Mouse (Mus musculus) naive thymus-derived CD4-positive, alpha-beta T cell, adult 2 months (primary cell): Measurements from ENCODE around the gene Itpr3.

ENCODE experiments used
- DNase-seq: peaks from one replicate; pipeline ENCODE4 v3.0.0-alpha.2; 2011; ENCODE audit warnings: low read depth

Itpr3 gene

GRCm38 (mm10) chr17:27056812-27057516 lies at the start of gene Itpr3:
Gene Itpr3, plus strand, starts transcription at chr17:27057304.
- peak; percentile 86 for DNase-seq

DNA sequence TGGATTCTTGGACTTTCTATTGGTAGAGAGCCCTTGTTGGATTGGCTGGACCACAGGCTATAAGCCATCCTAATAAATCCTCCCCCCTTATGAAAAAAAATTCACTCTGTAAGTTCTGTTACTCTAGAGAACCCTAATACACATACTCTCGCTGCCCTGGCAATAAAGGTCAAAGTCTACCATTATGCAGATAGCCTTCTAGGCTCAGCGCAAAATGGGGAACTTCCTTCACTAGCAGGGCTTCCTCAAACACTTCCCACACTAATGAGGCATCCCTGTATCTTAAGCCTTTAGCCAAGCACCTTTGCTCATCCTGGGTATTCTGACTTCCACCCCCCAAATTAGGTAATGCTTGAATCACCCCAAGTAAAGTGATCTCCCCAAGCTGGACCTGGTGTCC lies 48.8 kb upstream of the Itpr3 start:
- no peak for DNase-seq

GRCm38 (mm10) chr17:27011167-27011566 lies 45.9 kb upstream of the Itpr3 start:
- no peak for DNase-seq

DNA sequence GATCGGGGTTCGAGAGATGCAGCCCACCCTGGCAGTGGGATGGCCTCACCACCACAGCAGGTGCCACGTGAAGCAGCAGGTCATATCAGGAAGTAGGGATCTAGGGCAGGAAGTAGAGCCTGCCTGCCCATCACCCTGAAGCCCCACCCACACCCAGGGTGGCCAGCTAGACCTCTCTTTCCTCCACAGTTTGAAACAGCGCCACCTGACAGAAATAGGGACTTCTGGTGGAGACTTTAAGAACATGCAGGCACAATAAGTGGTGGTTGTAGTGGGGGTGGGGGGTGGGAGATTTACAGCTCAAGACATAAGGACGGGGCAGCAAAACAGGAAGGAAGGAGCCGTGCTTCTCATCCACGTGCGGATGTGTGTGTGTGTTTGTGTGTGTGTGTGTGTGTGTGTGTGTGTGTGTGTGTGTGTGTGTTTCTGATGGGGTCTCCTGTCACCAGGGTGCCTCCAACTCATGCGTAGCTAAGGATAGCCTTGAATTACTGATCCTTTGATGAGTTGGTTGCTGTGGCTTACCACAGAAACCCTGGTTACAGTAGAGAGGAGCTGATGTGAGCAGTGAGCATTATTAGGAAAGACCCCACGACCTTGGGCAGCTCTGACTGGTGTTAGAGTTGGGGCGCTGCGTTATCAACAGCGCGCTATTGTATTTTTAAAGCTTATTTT lies 45.0 kb upstream of the Itpr3 start:
- DNase-seq: peak; percentile 85

DNA sequence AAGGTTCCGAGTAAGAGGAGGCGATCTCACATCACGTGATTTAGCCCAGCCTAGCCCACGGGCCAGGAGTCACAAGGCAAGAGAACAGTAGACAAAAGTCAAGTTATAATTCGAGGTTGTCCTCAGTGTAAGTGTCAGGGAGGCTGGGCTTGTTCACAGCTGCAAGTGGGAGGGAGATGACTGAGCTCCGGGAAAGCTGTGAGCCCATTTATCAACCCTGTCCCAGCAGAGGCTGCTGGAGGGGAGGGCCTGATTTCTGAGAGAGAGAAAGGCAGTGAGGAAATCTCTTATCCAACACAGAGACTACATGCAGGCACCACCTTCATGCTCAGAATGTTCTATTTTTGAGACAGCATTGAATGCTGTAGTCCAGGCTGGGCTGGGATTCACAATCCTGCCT lies 44.2 kb upstream of the Itpr3 start:
- peak; percentile 48 for DNase-seq

DNA sequence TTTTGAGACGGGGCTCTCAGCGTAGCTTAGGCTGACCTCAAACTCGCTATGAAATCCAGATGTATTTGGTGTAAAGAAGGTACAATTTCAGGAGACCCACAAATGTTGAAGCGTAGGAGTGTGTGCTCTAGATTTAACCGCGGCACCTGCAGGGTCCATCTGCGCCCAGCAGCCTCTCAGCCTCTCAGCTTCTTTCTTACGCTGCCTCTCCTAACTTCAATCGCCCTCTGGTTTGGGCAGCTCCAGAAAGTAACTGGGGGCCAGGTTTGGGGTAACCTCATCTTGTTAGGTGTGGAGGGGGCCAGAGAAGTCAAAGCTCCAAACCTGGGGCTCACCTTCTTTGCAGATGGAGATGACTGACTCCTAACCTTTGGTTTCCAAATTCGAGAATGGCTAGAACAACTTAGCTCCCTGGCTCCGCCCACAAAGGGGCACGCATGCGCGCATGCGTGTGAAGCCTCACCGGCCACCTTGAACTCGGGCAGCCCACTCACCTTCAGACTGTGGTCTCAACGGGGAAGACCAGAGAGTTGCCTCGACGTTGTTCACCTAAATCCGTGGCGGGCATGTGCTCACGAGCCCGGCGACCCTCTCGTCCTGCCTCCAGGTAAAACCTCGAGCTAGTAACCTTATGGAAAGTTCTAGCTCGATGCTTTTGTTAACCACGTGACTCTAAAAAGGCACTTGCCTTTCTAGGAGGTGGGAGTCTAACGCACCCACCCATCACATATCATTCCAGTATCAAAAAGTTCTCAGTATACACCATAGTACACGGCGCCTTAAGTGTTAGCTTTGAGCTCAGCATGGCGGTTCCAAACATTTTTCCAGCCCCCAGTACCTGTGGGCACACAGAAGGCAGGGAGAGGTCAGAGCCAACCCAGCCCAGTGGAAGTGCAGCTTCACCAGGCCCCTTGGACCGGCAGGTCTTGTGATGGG lies 39.3 kb upstream of the Itpr3 start:
- DNase-seq: peak; percentile 97

DNA sequence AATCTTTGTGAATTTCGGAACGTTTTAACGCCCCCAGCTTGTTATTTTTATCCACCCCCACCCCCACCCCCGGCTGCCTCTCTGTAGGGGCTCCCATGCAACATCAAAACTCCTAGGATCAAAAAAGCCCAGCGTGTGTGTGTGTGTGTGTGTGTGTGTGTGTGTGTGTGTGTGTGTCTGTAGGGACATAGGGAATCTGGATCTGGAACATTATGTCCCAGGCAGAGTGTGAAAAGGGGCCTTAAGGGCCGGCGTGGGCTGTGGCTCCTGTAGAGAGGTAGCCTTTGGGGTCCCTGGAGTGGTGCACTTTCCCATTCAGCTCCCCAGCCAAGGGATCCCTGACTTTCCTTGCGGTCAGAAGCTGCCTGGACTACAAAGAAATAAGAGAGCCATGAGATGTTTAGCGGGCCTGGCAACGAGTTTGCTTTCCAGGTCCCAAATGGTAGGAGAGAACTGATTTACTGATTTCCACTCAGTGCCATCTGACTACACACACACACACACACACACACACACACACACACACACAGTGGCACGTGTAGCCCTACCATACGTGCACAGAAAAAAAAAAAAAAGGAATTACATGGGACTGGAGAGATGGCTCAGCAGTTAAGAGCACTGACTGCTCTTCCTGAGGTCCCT lies 38.4 kb upstream of the Itpr3 start:
- DNase-seq: no peak

- no peak for DNase-seq
Measured at GRCm38 (mm10) chr17:27021076-27021475, 36.0 kb upstream of the Itpr3 start.

GRCm38 (mm10) chr17:27021736-27022135 lies 35.4 kb upstream of the Itpr3 start:
- DNase-seq: no peak

DNA sequence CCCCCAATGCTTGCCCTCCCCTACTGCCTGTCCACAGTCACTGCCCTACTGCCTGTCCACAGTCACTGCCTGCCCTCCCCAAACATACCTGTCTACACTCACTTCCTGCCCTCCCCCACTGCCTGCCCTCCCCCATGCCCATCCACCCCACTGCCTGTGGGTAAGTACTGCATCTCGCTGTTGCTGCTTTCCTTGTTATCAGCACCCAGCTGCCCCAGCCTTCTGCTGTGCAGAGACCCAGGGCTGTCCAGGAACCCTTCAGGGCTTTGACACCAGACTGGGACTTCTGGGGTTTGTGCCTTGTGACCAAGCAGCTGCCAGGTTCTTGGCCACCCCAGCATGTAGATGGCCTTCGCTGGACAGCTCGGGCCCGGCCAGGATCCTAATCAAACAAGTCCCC lies 33.8 kb upstream of the Itpr3 start:
- DNase-seq: no peak

GRCm38 (mm10) chr17:27025326-27025902 lies 31.7 kb upstream of the Itpr3 start:
- no peak for DNase-seq

DNA sequence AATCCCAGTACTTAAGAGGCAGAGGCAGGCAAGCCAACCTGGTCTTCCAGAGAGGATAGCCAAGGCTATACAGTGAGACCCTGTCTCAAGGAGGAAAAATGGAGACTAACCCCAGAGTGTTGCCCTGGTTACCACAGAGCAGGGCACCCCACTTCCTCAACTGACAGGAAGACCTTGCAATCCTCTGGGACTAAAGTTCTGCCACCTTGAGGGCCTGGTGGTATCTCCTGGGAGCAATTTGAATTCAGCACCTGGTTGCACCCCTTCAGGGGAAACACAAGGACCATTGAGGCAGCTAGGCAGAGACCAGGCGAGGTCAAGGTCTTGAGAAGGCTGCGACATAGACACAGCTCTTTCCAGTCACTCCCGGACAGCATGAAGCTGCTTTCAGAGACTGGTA lies 31.2 kb upstream of the Itpr3 start:
- DNase-seq: no peak

- DNase-seq: peak; percentile 86
Measured at GRCm38 (mm10) chr17:27027460-27028283, 29.4 kb upstream of the Itpr3 start.

- peak; percentile 87 for DNase-seq
Measured at GRCm38 (mm10) chr17:27028284-27028795, 28.8 kb upstream of the Itpr3 start.

GRCm38 (mm10) chr17:27028909-27029308 lies 28.2 kb upstream of the Itpr3 start, which contains the start of gene Bak1:
Gene Bak1, minus strand, starts transcription at chr17:27029009.
- DNase-seq: no peak

- DNase-seq: no peak
Measured at GRCm38 (mm10) chr17:27029431-27029830, 27.7 kb upstream of the Itpr3 start.

- no peak for DNase-seq
Measured at GRCm38 (mm10) chr17:27030896-27031295, 26.2 kb upstream of the Itpr3 start.

DNA sequence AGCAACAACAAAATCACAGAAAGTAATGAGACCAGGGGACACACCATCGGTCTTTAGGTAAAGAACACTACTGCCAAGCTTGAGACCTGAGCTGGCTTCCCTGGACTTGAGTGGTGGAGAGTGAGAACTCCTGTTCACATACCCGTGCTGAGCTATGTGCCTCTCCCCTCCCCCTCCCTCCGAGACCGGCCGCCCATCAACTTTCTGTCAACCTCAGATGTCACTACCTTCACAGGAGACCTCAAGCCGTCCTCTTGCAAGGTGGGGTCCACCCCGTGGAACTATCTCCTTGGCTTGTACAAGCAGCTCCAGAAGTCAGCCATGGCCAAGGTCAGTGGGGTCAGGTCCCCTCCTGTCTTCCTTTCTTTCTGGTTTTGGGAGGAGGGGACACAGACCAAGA lies 24.8 kb upstream of the Itpr3 start:
- no peak for DNase-seq

- peak; percentile 86 for DNase-seq
Measured at GRCm38 (mm10) chr17:27032869-27033268, 24.2 kb upstream of the Itpr3 start.

DNA sequence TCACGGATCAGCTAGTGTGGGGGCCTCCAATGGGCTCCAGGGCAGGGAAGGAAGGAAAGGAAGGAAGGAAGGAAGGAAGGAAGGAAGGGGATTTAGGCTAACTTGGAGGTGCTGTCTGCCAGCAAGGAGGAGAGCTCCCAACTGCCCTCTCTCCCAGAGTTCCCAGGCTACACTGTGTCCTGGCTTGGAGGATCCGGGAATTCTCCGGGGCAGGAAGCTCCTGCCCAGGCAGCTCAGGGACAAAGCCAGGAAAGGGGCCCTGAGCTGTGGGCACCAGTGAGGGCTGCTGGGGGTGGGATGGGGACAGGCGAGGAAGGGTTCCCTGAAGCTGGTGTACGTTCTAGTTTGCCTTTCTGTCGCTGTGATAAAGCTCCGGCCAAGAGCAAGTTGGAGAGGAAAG lies 20.6 kb upstream of the Itpr3 start:
- no peak for DNase-seq
